Comparison of ENCODE assay signal across 9 mouse cellular contexts in genomic region chr5:116022658-116023200, GRCm38 (mm10). TPM values are rescaled to one million over a fixed set of nuclear protein-coding genes. Genes with fewer than 3 reads are reported as not detected.
DNase-seq lines count a peak whose midpoint lies in the region; ATAC-seq and TF ChIP-seq lines count a peak whose summit lies in the region.
"Had no signal": no experiment of that assay in that cellular context is flagged by ENCODE, and none has a peak within 500 bp of the region (broad histone marks: within the 10 kb centered on the region; RNA-seq: fewer than 3 reads in every experiment).

No protein-coding gene starts in this region.

- no peak for TF ChIP-seq POLR2A in thymus, adult 2 months (IDR thresholded peaks at IDR 0.05; ENCODE audit: control insufficient read depth, extremely low read depth, insufficient read depth, low read length, poor library complexity)

- peaks cover 30% of the 10 kb centered on the region for H3K36me3 ChIP-seq in thymus, adult 2 months (ENCODE audit: control insufficient read depth, insufficient read depth, low read length)
- peaks cover 52% of the 10 kb centered on the region for H3K36me3 ChIP-seq in liver, embryonic 13.5 days
- peaks cover 30% of the 10 kb centered on the region for H3K36me3 ChIP-seq in stomach, embryonic 15.5 days

- H3K9ac ChIP-seq in liver, embryonic 13.5 days = peak overlapping the region; percentile 94
- H3K9ac ChIP-seq in stomach, embryonic 15.5 days = no peak overlapping the region

- no peak for ATAC-seq in liver, embryonic 13.5 days (ENCODE audit: low read depth)
- ATAC-seq in stomach, embryonic 15.5 days (ENCODE audit: insufficient read depth, low FRiP score, low read depth) = no peak

- H3K27me3 ChIP-seq in thymus, adult 2 months (ENCODE audit: control insufficient read depth, insufficient read depth, low read length) = no peaks in the 10 kb centered on the region
- no peaks in the 10 kb centered on the region for H3K27me3 ChIP-seq in liver, embryonic 13.5 days
- H3K27me3 ChIP-seq in stomach, embryonic 15.5 days (replicated peaks) = no peaks in the 10 kb centered on the region

- peak overlapping the region; percentile 93 for H3K4me2 ChIP-seq in liver, embryonic 13.5 days
- H3K4me2 ChIP-seq in stomach, embryonic 15.5 days = peak overlapping the region; percentile 73

- intact Hi-C loops in gastrocnemius, adult 2 months (cut with DNase I) = loop anchor here (5.0 kb wide), 1 partner anchor 40 kb away; no protein-coding TSS in a partner anchor
- intact Hi-C loops in gastrocnemius, postnatal 14 days (cut with DNase I; ENCODE audit: low total_unique reads) = no loop called here

- peak overlapping the region; percentile 94 for H3K27ac ChIP-seq in gastrocnemius, adult 2 months
- H3K27ac ChIP-seq in thymus, adult 2 months (ENCODE audit: control insufficient read depth, insufficient read depth, low read length) = no peak overlapping the region; the same call in 1 of the 2 replicates
- peak overlapping the region; percentile 96 for H3K27ac ChIP-seq in liver, embryonic 13.5 days
- peak overlapping the region; percentile 92 for H3K27ac ChIP-seq in stomach, embryonic 15.5 days

- H3K4me3 ChIP-seq in gastrocnemius, adult 2 months = peak overlapping the region; percentile 82
- H3K4me3 ChIP-seq in thymus, adult 2 months (ENCODE audit: control insufficient read depth, insufficient read depth, low read length) = 0 out of 2 replicates have a peak overlapping the region, but pooled peaks have one; percentile 77
- peak overlapping the region; percentile 84 for H3K4me3 ChIP-seq in liver, embryonic 13.5 days (replicated peaks)
- peak overlapping the region; percentile 64 for H3K4me3 ChIP-seq in stomach, embryonic 15.5 days (replicated peaks)

- WGBS in thymus, adult 2 months = 54% methylated on average over 7 of the region's 7 CpGs
- WGBS in liver, embryonic 13.5 days (ENCODE audit: insufficient replicate concordance) = 15% methylated on average over 7 of the region's 7 CpGs
- WGBS in stomach, embryonic 15.5 days = 63% methylated on average over 7 of the region's 7 CpGs

- no peak for TF ChIP-seq CTCF in gastrocnemius, adult 2 months (IDR thresholded peaks at IDR 0.05)
- no peak for TF ChIP-seq CTCF in thymus, adult 2 months (IDR thresholded peaks at IDR 0.05; ENCODE audit: borderline replicate concordance, control insufficient read depth, extremely low read depth, insufficient read depth, low read length, poor library complexity)

- H3K4me1 ChIP-seq in thymus, adult 2 months (replicated peaks; ENCODE audit: control insufficient read depth, insufficient read depth, low read length) = peaks cover 15% of the 10 kb centered on the region
- H3K4me1 ChIP-seq in liver, embryonic 13.5 days (replicated peaks) = peaks cover 85% of the 10 kb centered on the region
- H3K4me1 ChIP-seq in stomach, embryonic 15.5 days = peaks cover 18% of the 10 kb centered on the region; the same call in 1 of the 2 replicates

- DNase-seq in gastrocnemius, adult 2 months = no peak
- DNase-seq in gastrocnemius, postnatal 14 days = no peak
- DNase-seq in thymus, adult 2 months = no peak
- no peak for DNase-seq in thymus, adult 18-20 months
- DNase-seq in liver, embryonic 13.5 days = no peak
- DNase-seq in right cerebral cortex, postnatal 25 days = no peak
- DNase-seq in ovary, adult 18-20 months (ENCODE audit: low spot score) = no peak
- DNase-seq: cerebellum, adult 2 months had no signal

- no peaks in the 10 kb centered on the region for H3K9me3 ChIP-seq in liver, embryonic 13.5 days (replicated peaks)
- H3K9me3 ChIP-seq in stomach, embryonic 15.5 days = no peaks in the 10 kb centered on the region

RNA-seq across cellular contexts. Expression of gene Prkab1, which starts 1.6 kb away (rescaled TPM):
- 10 to 100 TPM; 11.0 to 11.1 TPM for total RNA-seq in gastrocnemius, adult 2 months (2021)
- total RNA-seq in gastrocnemius, postnatal 14 days (2021) = 10 to 100 TPM; 13.1 to 14.1 TPM
- polyA plus RNA-seq in thymus, adult 2 months (2012; rRNA removed) = 102 and 109 TPM in 2 replicates
- polyA plus RNA-seq in liver, embryonic 13.5 days (2015; fragmentation: Nextera tagmentation; extraction: Ambion mirVana) = 76.1 and 81.9 TPM in 2 replicates
- polyA plus RNA-seq in stomach, embryonic 15.5 days (2015; fragmentation: Nextera tagmentation; extraction: Ambion mirVana) = 66.0 and 70.9 TPM in 2 replicates
